Mouse (Mus musculus): Measurements from ENCODE around the gene Omg.

DNA sequence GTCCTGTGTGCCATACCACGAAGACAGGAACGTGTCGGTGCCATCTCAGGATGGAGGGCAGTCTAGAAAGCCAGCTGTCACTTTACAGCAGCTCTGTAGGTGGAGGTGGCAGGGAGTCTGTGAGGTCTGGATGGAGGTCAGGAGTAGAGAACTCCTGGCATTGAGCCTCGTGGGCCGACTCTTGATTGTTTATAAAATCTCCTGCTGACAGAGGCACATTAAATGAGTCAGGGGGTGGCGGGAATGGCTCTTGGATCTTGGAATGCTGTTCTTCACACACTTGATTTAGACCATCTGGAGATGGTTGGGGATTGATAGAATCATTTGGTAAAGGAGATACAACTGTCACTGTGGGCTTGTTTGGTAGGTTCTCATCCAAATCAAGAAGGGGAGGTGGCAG lies 11.4 kb upstream of the Omg start:
- TF ChIP-seq EP300 (IDR thresholded peaks at IDR 0.05; ENCODE audit: low read depth) (no peak), CTCF (IDR thresholded peaks at IDR 0.05; ENCODE audit: low read depth) (no peak)
